Mouse (Mus musculus) kidney, postnatal 0 days (tissue): ENCODE measurements around the gene Ift20. TPM values are rescaled to one million over a fixed set of nuclear protein-coding genes. Genes with fewer than 3 reads are reported as not detected.

Experiments used
- ATAC-seq: fragments of 200-750 bp; cut with Nextera tagmentation; replicated peaks from 2 replicates; pipeline ENCODE4 v1.8.0; 2017; ENCODE audit warnings: low read depth, moderate number of reproducible peaks, moderate TSS enrichment, moderate library complexity; ENCODE audit not compliant: low FRiP score
- DNase-seq: peaks from one replicate; pipeline ENCODE4 v3.0.0-alpha.2; 2016; ENCODE audit warnings: low spot score
- H3K27ac ChIP-seq: fragments of 300-500 bp; sonication (generic); 2 replicates; pipeline ENCODE4 v1.5.1; 2014; ENCODE audit warnings: mild to moderate bottlenecking
- H3K27me3 ChIP-seq: fragments of 300-500 bp; sonication (generic); 2 replicates; pipeline ENCODE4 v1.6.1; 2014; ENCODE audit warnings: low read length, mixed read lengths; ENCODE audit not compliant: insufficient read depth
- H3K36me3 ChIP-seq: fragments of 300-500 bp; sonication (generic); 2 replicates; pipeline ENCODE4 v1.6.1; 2014; ENCODE audit warnings: low read length, mixed read lengths; ENCODE audit not compliant: insufficient read depth
- H3K4me1 ChIP-seq: fragments of 300-500 bp; sonication (generic); replicated peaks from 2 replicates; pipeline ENCODE4 v1.6.1; 2014; ENCODE audit warnings: antibody characterized with exemption, low read length, mixed read lengths; ENCODE audit not compliant: insufficient read depth
- H3K4me2 ChIP-seq: fragments of 300-500 bp; sonication (generic); 2 replicates; pipeline ENCODE4 v1.6.1; 2014; ENCODE audit warnings: mild to moderate bottlenecking, low read length, moderate library complexity, mixed read lengths
- H3K4me3 ChIP-seq: fragments of 300-500 bp; sonication (generic); replicated peaks from 2 replicates; pipeline ENCODE4 v1.5.1; 2014; ENCODE audit warnings: low read depth, low read length
- H3K9ac ChIP-seq: fragments of 300-500 bp; sonication (generic); 2 replicates; pipeline ENCODE4 v1.6.1; 2014; ENCODE audit warnings: low read depth, low read length
- H3K9me3 ChIP-seq: fragments of 300-500 bp; sonication (generic); replicated peaks from 2 replicates; pipeline ENCODE4 v1.6.1; 2016; ENCODE audit warnings: low read length, inconsistent platforms, mixed read lengths
- CTCF ChIP-seq: IDR thresholded peaks from 2 replicates; pipeline ENCODE4 v1.5.1; 2016; ENCODE audit warnings: antibody characterized with exemption, low read depth, mild to moderate bottlenecking, moderate library complexity
- WGBS: fragments of 180-500 bp; shearing (Covaris S2); extraction: QIAGEN DNeasy Blood & Tissue Kit; methylation state at CpG from one replicate; pipeline ENCODE4 v1.1.7; 2014; 5-methylcytosine and 5-hydroxymethylcytosine counted together
- polyA plus RNA-seq: library from polyadenylated mRNA; unstranded; fragments of >200 nt; fragmentation: Nextera tagmentation; extraction: Ambion mirVana; gene quantifications from 2 replicates; pipeline ENCODE4 v1.2.1, GENCODE M21; 2015

The Ift20 gene
- polyA plus RNA-seq, 1 experiment from 2014 or later, result 185 TPM

- ATAC-seq, result no peak
- no peak overlapping the region for H3K27ac ChIP-seq
- peak; percentile 22 for DNase-seq
- H3K9ac ChIP-seq, result no peak overlapping the region
- peak; percentile 45 for TF ChIP-seq CTCF
- no peak overlapping the region for H3K4me3 ChIP-seq
- 66% methylated on average over 2 of the region's 2 CpGs for WGBS
- peaks cover 11% of the 10 kb centered on the region; the same call in 1 of the 2 replicates for H3K4me1 ChIP-seq
- no peak overlapping the region for H3K4me2 ChIP-seq
- peaks cover 44% of the 10 kb centered on the region for H3K36me3 ChIP-seq
- H3K27me3 ChIP-seq, result no peaks in the 10 kb centered on the region
- H3K9me3 ChIP-seq, result no peaks in the 10 kb centered on the region
Measured at GRCm38 (mm10) chr11:78515549-78516325, 20.4 kb upstream of the Ift20 start.

GRCm38 (mm10) chr11:78518931-78519330 is 17.2 kb upstream of the Ift20 start:
- H3K27ac ChIP-seq, result no peak overlapping the region
- no peak for TF ChIP-seq CTCF
- H3K4me3 ChIP-seq, result no peak overlapping the region
- H3K9ac ChIP-seq, result no peak overlapping the region
- no peaks in the 10 kb centered on the region for H3K9me3 ChIP-seq
- DNase-seq, result no peak
- H3K4me2 ChIP-seq, result no peak overlapping the region
- no peaks in the 10 kb centered on the region for H3K27me3 ChIP-seq
- 88% methylated on average over 10 of the region's 10 CpGs for whole genome bisulfite sequencing
- no peak for ATAC-seq
- H3K36me3 ChIP-seq, result peaks cover 72% of the 10 kb centered on the region
- H3K4me1 ChIP-seq, result no peaks in the 10 kb centered on the region

- H3K4me1 ChIP-seq, result no peaks in the 10 kb centered on the region
- DNase-seq, result no peak
- no peak for TF ChIP-seq CTCF
- no peaks in the 10 kb centered on the region for H3K9me3 ChIP-seq
- no peak overlapping the region for H3K27ac ChIP-seq
- no peak overlapping the region for H3K4me2 ChIP-seq
- peaks cover 71% of the 10 kb centered on the region for H3K36me3 ChIP-seq
- no peak for ATAC-seq
- 78% methylated on average over 3 of the region's 3 CpGs for WGBS
- no peak overlapping the region for H3K9ac ChIP-seq
- H3K4me3 ChIP-seq, result no peak overlapping the region
- no peaks in the 10 kb centered on the region for H3K27me3 ChIP-seq
Measured at GRCm38 (mm10) chr11:78521880-78522279, 14.3 kb upstream of the Ift20 start.

GRCm38 (mm10) chr11:78522481-78522997 is 13.6 kb upstream of the Ift20 start:
- peak; percentile 69 for DNase-seq
- peak; percentile 69 for TF ChIP-seq CTCF

GRCm38 (mm10) chr11:78523241-78523955 is 12.8 kb upstream of the Ift20 start:
- H3K4me1 ChIP-seq, result no peaks in the 10 kb centered on the region; the same call in 1 of the 2 replicates
- H3K9ac ChIP-seq, result no peak overlapping the region
- TF ChIP-seq CTCF, result no peak
- DNase-seq (no peak), ATAC-seq (no peak)
- H3K4me2 ChIP-seq, result no peak overlapping the region
- no peaks in the 10 kb centered on the region for H3K27me3 ChIP-seq
- H3K36me3 ChIP-seq, result peaks cover 77% of the 10 kb centered on the region
- no peak overlapping the region for H3K4me3 ChIP-seq
- WGBS, result 74% methylated on average over 9 of the region's 9 CpGs
- H3K9me3 ChIP-seq, result no peaks in the 10 kb centered on the region
- no peak overlapping the region for H3K27ac ChIP-seq

More at GRCm38 (mm10) chr11:78522481-78522997, 13.6 kb upstream of the Ift20 start:
- Histone ChIP-seq H3K4me3 (no peak overlapping the region), H3K4me2 (no peak overlapping the region), H3K9ac (no peak overlapping the region), H3K27ac (no peak overlapping the region), H3K36me3 (peaks cover 77% of the 10 kb centered on the region), H3K9me3 (no peaks in the 10 kb centered on the region), H3K4me1 (no peaks in the 10 kb centered on the region), H3K27me3 (no peaks in the 10 kb centered on the region)
- no peak; the same call in 1 of the 2 replicates for ATAC-seq
- WGBS, result 90% methylated on average over 1 of the region's 1 CpGs

- H3K27me3 ChIP-seq, result no peaks in the 10 kb centered on the region
- DNase-seq, result no peak
- H3K9ac ChIP-seq, result no peak overlapping the region
- peaks cover 77% of the 10 kb centered on the region for H3K36me3 ChIP-seq
- no peaks in the 10 kb centered on the region for H3K9me3 ChIP-seq
- TF ChIP-seq CTCF, result no peak
- no peak overlapping the region for H3K4me2 ChIP-seq
- no peak for ATAC-seq
- H3K4me3 ChIP-seq, result no peak overlapping the region
- WGBS, result 89% methylated on average over 2 of the region's 2 CpGs
- no peak overlapping the region for H3K27ac ChIP-seq
- H3K4me1 ChIP-seq, result peaks cover 4% of the 10 kb centered on the region; the same call in 1 of the 2 replicates
Measured at GRCm38 (mm10) chr11:78524838-78525237, 11.3 kb upstream of the Ift20 start.
